In the genomic region with DNA sequence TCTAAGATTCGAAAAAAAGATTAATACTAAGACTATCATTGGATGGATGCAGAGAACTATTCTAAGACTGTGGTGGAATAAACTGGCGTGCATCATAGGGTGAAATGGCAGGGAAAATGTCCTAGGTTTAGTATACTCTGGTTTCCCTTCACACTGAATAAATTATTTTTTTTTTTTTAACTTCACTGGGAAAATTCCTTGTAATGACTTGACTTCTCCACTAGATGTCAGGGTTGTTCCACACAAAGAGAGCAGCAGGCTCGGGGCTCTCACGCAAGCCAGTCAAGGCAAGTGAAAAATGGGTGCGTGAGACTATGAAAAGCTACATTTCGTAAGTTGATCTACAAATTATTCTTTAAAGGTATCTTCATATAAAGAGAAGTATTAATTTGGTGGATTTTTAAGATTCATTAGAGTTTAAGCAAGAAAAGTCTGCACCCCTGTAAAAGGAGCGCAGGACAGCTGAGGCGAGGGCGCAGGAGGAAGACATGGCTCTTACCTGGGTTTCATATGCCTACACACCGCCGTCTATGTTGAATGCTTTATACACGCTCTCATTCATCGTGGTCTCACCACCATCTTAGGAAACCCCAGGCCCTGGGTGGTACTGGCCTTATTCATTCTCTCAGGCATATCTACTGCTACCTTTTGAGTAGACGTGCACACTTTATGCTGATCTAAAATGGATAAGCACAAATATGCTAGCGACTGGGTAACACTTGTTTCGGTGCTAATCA, we compare ENCODE assay signal across 9 mouse cellular contexts. TPM values are rescaled to one million over a fixed set of nuclear protein-coding genes. Genes with fewer than 3 reads are reported as not detected.
DNase-seq lines count a peak whose midpoint lies in the region; ATAC-seq and TF ChIP-seq lines count a peak whose summit lies in the region.
"Had no signal": no experiment of that assay in that cellular context is flagged by ENCODE, and none has a peak within 500 bp of the region (broad histone marks: within the 10 kb centered on the region; RNA-seq: fewer than 3 reads in every experiment).

No protein-coding gene starts in this region.

- dilution Hi-C loops in CH12.LX (cut with MboI; ENCODE audit: extremely low pct_ligation_motif_present, extremely low pct_unique_long_range_greater_than_20kb, low sequenced_read_pairs) = no loop called here

- no peak overlapping the region for H3K27ac ChIP-seq in kidney, adult 2 months (ENCODE audit: insufficient read depth, low read depth, low read length)
- H3K27ac ChIP-seq in CH12.LX (ENCODE audit: insufficient read depth, low read depth) = no peak overlapping the region
- no peak overlapping the region for H3K27ac ChIP-seq in heart, embryonic 12.5 days (ENCODE audit: poor library complexity, severe bottlenecking)
- no peak overlapping the region for H3K27ac ChIP-seq in neural tube, embryonic 14.5 days (ENCODE audit: low read depth, low read length)
- H3K27ac ChIP-seq: lung, embryonic 15.5 days had no signal

- TF ChIP-seq RAD21 in CH12.LX (IDR thresholded peaks at IDR 0.05; ENCODE audit: low read depth, low read length) = peak; percentile 98

- no peaks in the 10 kb centered on the region for H3K27me3 ChIP-seq in kidney, adult 2 months (replicated peaks; ENCODE audit: control insufficient read depth, insufficient read depth, low read length)
- no peaks in the 10 kb centered on the region for H3K27me3 ChIP-seq in CH12.LX (replicated peaks)
- no peaks in the 10 kb centered on the region for H3K27me3 ChIP-seq in heart, embryonic 12.5 days (replicated peaks)
- H3K27me3 ChIP-seq in neural tube, embryonic 14.5 days (ENCODE audit: control insufficient read depth, insufficient read depth, low read length) = no peaks in the 10 kb centered on the region
- H3K27me3 ChIP-seq: lung, embryonic 15.5 days had no signal

- H3K9me3 ChIP-seq in CH12.LX (replicated peaks; ENCODE audit: low read length) = peaks cover 5% of the 10 kb centered on the region
- H3K9me3 ChIP-seq in heart, embryonic 12.5 days (replicated peaks) = no peaks in the 10 kb centered on the region
- no peaks in the 10 kb centered on the region for H3K9me3 ChIP-seq in neural tube, embryonic 14.5 days (ENCODE audit: control insufficient read depth, low read length)
- H3K9me3 ChIP-seq: lung, embryonic 15.5 days had no signal

- no peak for ATAC-seq in heart, embryonic 12.5 days (ENCODE audit: insufficient number of reproducible peaks, low FRiP score)
- ATAC-seq in neural tube, embryonic 14.5 days (ENCODE audit: low read depth) = peak; percentile 74

- no peaks in the 10 kb centered on the region for H3K4me1 ChIP-seq in kidney, adult 2 months (ENCODE audit: control insufficient read depth, insufficient read depth, low read length)
- no peaks in the 10 kb centered on the region for H3K4me1 ChIP-seq in CH12.LX (ENCODE audit: control insufficient read depth in 1 of 2, insufficient read depth in 2 of 2)
- no peaks in the 10 kb centered on the region for H3K4me1 ChIP-seq in heart, embryonic 12.5 days (replicated peaks)
- H3K4me1 ChIP-seq in neural tube, embryonic 14.5 days (ENCODE audit: control insufficient read depth, insufficient read depth, low read length) = no peaks in the 10 kb centered on the region

- no peak overlapping the region for H3K9ac ChIP-seq in CH12.LX (ENCODE audit: insufficient read depth, low read depth)
- H3K9ac ChIP-seq in heart, embryonic 12.5 days = no peak overlapping the region
- no peak overlapping the region for H3K9ac ChIP-seq in neural tube, embryonic 14.5 days (replicated peaks; ENCODE audit: low read depth, low read length)
- H3K9ac ChIP-seq: lung, embryonic 15.5 days had no signal

- no peaks in the 10 kb centered on the region for H3K36me3 ChIP-seq in kidney, adult 2 months (ENCODE audit: control insufficient read depth, insufficient read depth, low read length)
- H3K36me3 ChIP-seq in CH12.LX (replicated peaks in 1 of 2; ENCODE audit: control insufficient read depth in 1 of 2, insufficient read depth in 1 of 2, low read length in 1 of 2) = no peaks in the 10 kb centered on the region
- H3K36me3 ChIP-seq in heart, embryonic 12.5 days = no peaks in the 10 kb centered on the region
- no peaks in the 10 kb centered on the region for H3K36me3 ChIP-seq in neural tube, embryonic 14.5 days (ENCODE audit: control insufficient read depth, insufficient read depth, low read length)
- H3K36me3 ChIP-seq: lung, embryonic 15.5 days had no signal

- intact Hi-C loops in left cerebral cortex, postnatal 25 days (cut with DNase I) = loop anchor here (1.0 to 5.0 kb wide), 2 partner anchors 153 to 255 kb away; a partner anchor contains a TSS

- TF ChIP-seq EP300 in CH12.LX (IDR thresholded peaks at IDR 0.05; ENCODE audit: low read length) = no peak

- no peak for TF ChIP-seq POLR2A in kidney, adult 2 months (IDR thresholded peaks at IDR 0.05; ENCODE audit: low read depth, low read length)
- TF ChIP-seq POLR2A in CH12.LX (IDR thresholded peaks at IDR 0.05; ENCODE audit: low read depth, low read length) = no peak

- no peak overlapping the region for H3K4me2 ChIP-seq in CH12.LX (ENCODE audit: insufficient read depth, low read depth, poor library complexity, severe bottlenecking)
- H3K4me2 ChIP-seq in heart, embryonic 12.5 days = peak overlapping the region; percentile 40; the same call in 1 of the 2 replicates
- no peak overlapping the region for H3K4me2 ChIP-seq in neural tube, embryonic 14.5 days (ENCODE audit: low read depth, low read length)
- H3K4me2 ChIP-seq: lung, embryonic 15.5 days had no signal

- peak; percentile 80 for TF ChIP-seq CTCF in kidney, adult 2 months (conservative IDR thresholded peaks at IDR 0.05; ENCODE audit: insufficient read depth, insufficient read length, low read depth, low read length)
- peak; percentile 60 to 91; a peak in 3 of 4 replicates for TF ChIP-seq CTCF in CH12.LX (conservative IDR thresholded peaks at IDR 0.05 in 1 of 2, IDR thresholded peaks at IDR 0.05 in 1 of 2; ENCODE audit: low read depth in 2 of 2, low read length in 2 of 2)

- peak; percentile 61 for DNase-seq in kidney, adult 2 months
- DNase-seq in kidney, adult 18-20 months = no peak
- DNase-seq in CH12.LX (ENCODE audit: extremely low read depth) = peak; percentile 56
- DNase-seq in c-Kit-positive CD71-positive TER-119-negative erythroid progenitor cells, embryonic 14.5 days (ENCODE audit: low read depth) = peak; percentile 23
- DNase-seq in left cerebral cortex, postnatal 25 days (ENCODE audit: low spot score in 2 of 2) = peak; percentile 23 to 66
- DNase-seq in urinary bladder, adult 2 months (ENCODE audit: low spot score) = no peak

- WGBS in kidney, adult 2 months = 41% methylated on average over 16 of the region's 16 CpGs
- 36% methylated on average over 16 of the region's 16 CpGs for WGBS in heart, embryonic 12.5 days
- 39% methylated on average over 16 of the region's 16 CpGs for WGBS in neural tube, embryonic 14.5 days

- no peaks in the 10 kb centered on the region for H3K79me2 ChIP-seq in CH12.LX (replicated peaks; ENCODE audit: control insufficient read depth, extremely low read depth, insufficient read depth, poor library complexity, severe bottlenecking)

- in situ Hi-C loops in CH12.LX (cut with MboI; ENCODE audit: low pct_ligation_motif_present, low pct_unique_long_range_greater_than_20kb, low sequenced_read_pairs) = loop anchor here (10.0 kb wide), 1 partner anchor 260 kb away; no protein-coding TSS in a partner anchor

- H3K4me3 ChIP-seq in kidney, adult 2 months (ENCODE audit: insufficient read depth, low read depth, low read length) = no peak overlapping the region
- no peak overlapping the region for H3K4me3 ChIP-seq in CH12.LX (replicated peaks in 1 of 3; ENCODE audit: low read depth in 2 of 3, low read length in 2 of 3, poor library complexity in 1 of 3)
- no peak overlapping the region for H3K4me3 ChIP-seq in heart, embryonic 12.5 days
- no peak overlapping the region for H3K4me3 ChIP-seq in neural tube, embryonic 14.5 days (ENCODE audit: low read depth, low read length)
- H3K4me3 ChIP-seq: lung, embryonic 15.5 days had no signal

TF ChIP-seq in CH12.LX, 34 proteins besides CTCF, POLR2A, EP300 and RAD21:
- peak; percentile 53 for TF ChIP-seq ZC3H11A (IDR thresholded peaks at IDR 0.05; ENCODE audit: low read depth, low read length)
- TF ChIP-seq ZKSCAN1 (IDR thresholded peaks at IDR 0.05; ENCODE audit: borderline replicate concordance, low read depth, low read length) = no peak
- peak; percentile 84 for TF ChIP-seq SMC3 (IDR thresholded peaks at IDR 0.05; ENCODE audit: low read depth, low read length)
- TF ChIP-seq IRF4 (IDR thresholded peaks at IDR 0.05; ENCODE audit: low read depth, low read length) = 0 out of 2 replicates have a peak, but pooled peaks have one; percentile 28
- no peak for TF ChIP-seq CHD2 (IDR thresholded peaks at IDR 0.05; ENCODE audit: low read length)
- 0 out of 2 replicates have a peak, but pooled peaks have one; percentile 12 for TF ChIP-seq NRF1 (IDR thresholded peaks at IDR 0.05; ENCODE audit: low read depth, low read length)
- TF ChIP-seq ZNF384 (IDR thresholded peaks at IDR 0.05; ENCODE audit: low read depth, low read length) = peak; percentile 97

RNA-seq across cellular contexts. Expression of a gene that starts 15.5 kb away (rescaled TPM):
- polyA plus RNA-seq in kidney, adult 2 months (2012; rRNA removed) = not detected in 2 replicates
- total RNA-seq in CH12.LX (2012; rRNA removed) (not detected in 2 replicates), CH12.LX (2014; rRNA removed) (not detected in 2 replicates)
- not detected in 2 replicates for polyA plus RNA-seq in CH12.LX (2012; ENCODE audit: insufficient read length, low read depth)
- polyA plus RNA-seq in heart, embryonic 12.5 days (2016; fragmentation: Nextera tagmentation; extraction: Ambion mirVana) = not detected in 2 replicates
- total RNA-seq in left cerebral cortex, postnatal 25 days (2021) = 1 to 10 TPM in 1 of 2 experiments, not detected in 1; 1.6 TPM
- polyA plus RNA-seq in neural tube, embryonic 14.5 days (2014; fragmentation: Nextera tagmentation; extraction: Ambion mirVana) = 0.33 TPM in 1 of 2 replicates, not detected in the other
- polyA plus RNA-seq in urinary bladder, adult 2 months (2012; rRNA removed) = 0.10 TPM in 1 of 2 replicates, not detected in the other
- polyA plus RNA-seq: lung, embryonic 15.5 days had no signal

RNA-seq across cellular contexts. Expression of a gene that starts 20.3 kb away (rescaled TPM):
- polyA plus RNA-seq in kidney, adult 2 months (2012; rRNA removed) = 63.4 and 72.4 TPM in 2 replicates
- 13.4 and 23.5 TPM in 2 replicates for total RNA-seq in CH12.LX (2012; rRNA removed)
- total RNA-seq in CH12.LX (2014; rRNA removed) = 22.6 and 24.1 TPM in 2 replicates
- 10.6 and 11.8 TPM in 2 replicates for polyA plus RNA-seq in CH12.LX (2012; ENCODE audit: insufficient read length, low read depth)
- 18.4 and 19.3 TPM in 2 replicates for polyA plus RNA-seq in heart, embryonic 12.5 days (2016; fragmentation: Nextera tagmentation; extraction: Ambion mirVana)
- 10 to 100 TPM; 44.3 to 47.1 TPM for total RNA-seq in left cerebral cortex, postnatal 25 days (2021)
- polyA plus RNA-seq in neural tube, embryonic 14.5 days (2014; fragmentation: Nextera tagmentation; extraction: Ambion mirVana) = 17.0 and 19.3 TPM in 2 replicates
- 23.4 and 24.7 TPM in 2 replicates for polyA plus RNA-seq in urinary bladder, adult 2 months (2012; rRNA removed)

Comparison
In these comparisons a context has a peak if more than half of its experiments do, and no peak if none do; other contexts are left out.
1. DNase-seq: peak in kidney, adult 2 months (single experiment), CH12.LX (single experiment), c-Kit-positive CD71-positive TER-119-negative erythroid progenitor cells, embryonic 14.5 days (single experiment) and left cerebral cortex, postnatal 25 days (2 of 2); none in kidney, adult 18-20 months (single experiment) and urinary bladder, adult 2 months (single experiment).